Mouse (Mus musculus) kidney, postnatal 36 days (tissue): ENCODE measurements around the gene Psmb9.

Source experiments
- DNase-seq, 2 experiments: peaks; one replicate each; pipeline ENCODE4 v3.0.0; 2021 to 2022; ENCODE audit warnings: mixed read lengths in 2 of 2

The Psmb9 gene

GRCm38 (mm10) chr17:34137601-34138000 lies 50.0 kb downstream of the Psmb9 start:
- no peak for DNase-seq

- DNase-seq: peak; percentile 98 to 99
Measured at GRCm38 (mm10) chr17:34135297-34136224, 52.0 kb downstream of the Psmb9 start.

- no peak for DNase-seq
Measured at GRCm38 (mm10) chr17:34134451-34134850, 53.1 kb downstream of the Psmb9 start.

- DNase-seq: peak; percentile 28 to 64
Measured at GRCm38 (mm10) chr17:34133289-34133688, 54.3 kb downstream of the Psmb9 start.
